Mouse (Mus musculus): ENCODE results near the gene Hist1h2bk.
A peak's percentile ranks its signal among the peaks of the same experiment; 100 is the strongest.
"Not testable (repeated sequence)": the region's sequence is repeated elsewhere in the genome, so short reads cannot be mapped to it uniquely, and the experiment has no call there.

Gene Hist1h2bk

GRCm38 (mm10) chr13:22041651-22042567 is 6.2 kb downstream of the Hist1h2bk start:
- DNase-seq: no peak

GRCm38 (mm10) chr13:22042568-22043502 is 7.2 kb downstream of the Hist1h2bk start, which contains the start of the genes Hist1h2ag and Hist1h2bj:
Hist1h2ag (minus strand) TSS chr13:22042944.
Hist1h2bj (plus strand) TSS chr13:22043214.
- DNase-seq: peak; percentile 87

GRCm38 (mm10) chr13:22043503-22044431 is 8.1 kb downstream of the Hist1h2bk start:
- no peak for DNase-seq

DNA sequence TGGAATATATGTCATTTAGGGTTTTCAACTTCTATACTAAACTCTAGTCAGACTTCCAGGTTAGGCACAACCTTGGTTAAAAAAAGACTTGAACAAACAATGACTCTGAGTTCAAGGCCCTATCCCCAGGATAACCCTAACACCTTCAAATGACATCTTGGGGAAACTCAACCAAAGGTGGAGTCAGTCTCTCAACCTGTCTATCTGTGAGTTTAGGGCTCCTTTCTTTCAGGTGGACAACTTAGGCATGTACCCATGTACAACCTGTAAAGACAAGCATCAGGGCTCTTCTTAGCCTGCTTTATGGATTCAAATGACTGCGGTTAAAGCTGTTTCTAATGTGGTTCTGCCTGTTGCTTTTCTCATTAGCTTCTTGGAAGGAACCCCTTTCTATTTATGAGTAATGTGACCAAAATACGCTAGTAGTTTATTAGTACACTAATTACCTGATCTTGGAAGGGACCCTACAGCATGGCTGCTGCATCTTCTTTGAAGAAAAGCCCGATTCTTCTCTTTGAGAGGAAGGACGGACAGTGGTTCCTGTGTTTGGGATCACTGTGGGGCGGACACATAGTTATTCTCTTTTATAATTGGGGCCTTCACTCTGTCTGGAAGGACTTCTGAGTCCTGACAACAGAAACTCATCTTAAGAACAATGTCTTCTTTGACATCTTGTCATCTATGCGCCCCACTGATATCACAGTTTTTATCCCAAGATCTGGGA is 8.9 kb downstream of the Hist1h2bk start:
- DNase-seq: no peak

GRCm38 (mm10) chr13:22045311-22045710 is 9.6 kb downstream of the Hist1h2bk start:
- DNase-seq: no peak

DNA sequence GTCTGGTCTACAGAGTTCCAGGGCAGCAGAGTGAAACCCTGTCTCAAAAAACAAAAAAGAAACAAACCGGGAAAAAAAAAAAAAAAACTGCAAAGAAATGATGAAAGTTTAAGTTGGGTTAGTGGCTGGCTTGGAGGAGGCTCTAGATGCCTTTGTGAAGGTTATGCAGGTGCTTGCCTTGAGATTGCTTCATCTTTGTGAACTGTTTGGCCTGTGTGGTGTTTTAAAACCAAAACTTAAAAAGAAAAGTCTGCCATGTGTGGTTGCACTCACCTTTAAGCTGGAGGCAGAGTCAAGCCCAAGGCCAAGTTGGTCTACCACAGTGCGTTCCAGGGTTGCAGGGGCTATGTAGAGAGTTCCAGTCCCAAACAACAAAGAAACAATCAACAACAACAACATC is 13.4 kb downstream of the Hist1h2bk start:
- no peak for DNase-seq

DNA sequence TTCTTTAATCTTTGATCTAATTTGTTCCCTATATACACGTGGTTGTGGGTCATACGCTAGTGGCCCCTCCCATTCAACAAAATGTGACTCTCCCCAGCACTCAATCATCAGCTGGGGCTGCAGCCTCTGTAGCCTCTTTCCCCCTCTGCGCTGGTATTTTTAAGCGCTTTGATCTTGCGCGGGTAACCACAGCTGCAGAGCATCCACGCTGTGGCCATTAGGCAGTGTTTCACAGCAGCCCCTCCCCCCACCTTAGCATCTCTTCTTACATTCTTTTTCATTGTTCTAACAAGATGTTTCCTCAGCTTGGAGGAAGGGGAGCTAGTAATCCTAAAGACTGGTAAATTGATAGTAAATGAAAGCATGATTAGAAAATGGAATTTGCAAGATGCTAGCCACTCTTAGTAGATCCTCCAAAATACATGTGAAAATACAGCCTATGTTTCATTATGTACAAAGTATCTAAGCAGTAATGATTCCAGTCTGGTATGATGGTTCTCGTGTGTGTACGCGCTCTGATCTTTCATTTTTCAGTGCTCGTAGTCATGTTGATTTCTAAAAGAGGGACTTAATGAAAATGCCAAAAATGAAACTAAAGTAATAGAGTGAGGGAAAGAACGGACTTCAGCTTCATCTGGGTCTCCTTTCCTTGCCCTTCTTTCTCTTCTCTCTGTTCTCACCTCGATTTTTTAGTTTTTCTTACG is 14.2 kb downstream of the Hist1h2bk start:
- peak; percentile 22 for DNase-seq

DNA sequence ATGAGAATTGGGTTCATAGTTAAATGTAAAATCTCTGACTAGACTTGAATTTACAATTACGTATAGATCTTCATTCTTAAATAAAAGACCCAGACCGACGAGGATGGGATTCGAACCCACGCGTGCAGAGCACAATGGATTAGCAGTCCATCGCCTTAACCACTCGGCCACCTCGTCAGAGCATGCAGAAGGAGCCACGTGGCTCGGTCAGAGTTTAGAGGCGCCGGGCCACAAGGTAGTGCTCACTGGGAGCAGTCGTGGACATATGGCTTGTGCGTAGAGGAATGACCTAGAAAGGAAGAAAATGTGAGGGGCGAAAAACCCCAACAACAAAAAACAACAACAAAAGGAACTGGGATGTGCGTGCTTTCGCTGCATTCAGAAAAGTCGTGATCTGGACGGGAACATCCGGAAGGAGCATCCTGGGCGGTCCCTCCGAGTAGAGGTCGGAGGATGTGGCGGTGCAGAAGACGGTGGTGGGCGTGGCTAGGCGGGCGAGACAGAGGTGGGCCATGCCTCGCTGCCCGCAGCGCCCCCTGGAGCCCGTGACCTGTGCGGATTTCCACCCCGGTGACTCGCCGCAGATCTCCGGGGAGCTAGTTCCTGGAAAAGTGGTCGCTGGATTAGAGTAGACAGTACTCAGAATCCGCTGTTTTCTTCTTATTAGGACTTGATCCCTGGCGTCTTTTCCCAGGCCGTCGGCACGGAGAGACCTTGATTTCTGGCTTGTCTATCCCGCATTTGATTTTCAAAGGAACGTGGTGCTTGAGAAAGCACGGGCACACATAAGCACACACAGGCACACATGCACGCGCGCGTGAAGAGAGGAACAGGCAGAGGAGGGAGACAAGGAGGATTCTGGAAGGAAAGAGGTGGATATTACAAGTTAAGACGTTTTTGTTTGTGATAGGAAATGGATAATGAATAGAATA is 15.2 kb downstream of the Hist1h2bk start:
- DNase-seq: peak; percentile 92

DNA sequence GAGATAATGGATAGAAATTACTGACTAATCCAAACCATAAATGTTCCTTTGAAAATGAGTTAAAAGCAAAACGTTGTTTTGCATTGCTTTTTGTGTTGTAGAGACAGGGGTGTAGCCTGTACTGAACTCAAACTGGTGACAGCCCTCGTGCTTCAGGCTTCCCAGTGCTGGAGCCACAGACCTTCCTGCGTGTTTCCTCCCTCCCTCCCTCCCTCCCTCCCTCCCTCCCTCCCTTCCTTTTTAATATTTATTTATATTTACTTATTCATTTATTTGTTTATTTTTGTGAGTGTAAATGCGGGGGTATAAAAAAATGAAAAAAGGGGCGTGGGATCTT is 15.8 kb downstream of the Hist1h2bk start:
- DNase-seq: no peak

DNA sequence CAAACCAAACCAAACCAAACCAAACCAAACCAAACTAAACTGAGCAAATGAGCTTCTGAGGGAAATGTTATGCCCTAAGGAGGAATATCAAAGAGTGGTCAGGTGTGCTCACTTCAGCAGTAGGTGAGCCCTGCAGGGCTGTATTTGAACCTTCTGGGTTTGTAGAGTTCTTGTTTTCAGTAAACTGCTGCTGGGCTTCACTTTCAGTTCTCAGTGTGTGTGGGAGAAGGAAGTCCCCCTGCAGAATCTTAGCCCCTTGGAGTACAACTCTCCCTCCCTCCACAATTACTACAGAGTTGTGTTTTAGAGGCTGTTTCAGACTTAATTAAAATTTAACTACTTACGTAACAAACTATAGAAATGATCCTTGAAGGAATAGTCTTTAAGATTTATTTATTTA is 18.1 kb downstream of the Hist1h2bk start:
- DNase-seq: no peak

- DNase-seq: no peak
Measured at GRCm38 (mm10) chr13:22061422-22061821, 25.8 kb downstream of the Hist1h2bk start.

DNA sequence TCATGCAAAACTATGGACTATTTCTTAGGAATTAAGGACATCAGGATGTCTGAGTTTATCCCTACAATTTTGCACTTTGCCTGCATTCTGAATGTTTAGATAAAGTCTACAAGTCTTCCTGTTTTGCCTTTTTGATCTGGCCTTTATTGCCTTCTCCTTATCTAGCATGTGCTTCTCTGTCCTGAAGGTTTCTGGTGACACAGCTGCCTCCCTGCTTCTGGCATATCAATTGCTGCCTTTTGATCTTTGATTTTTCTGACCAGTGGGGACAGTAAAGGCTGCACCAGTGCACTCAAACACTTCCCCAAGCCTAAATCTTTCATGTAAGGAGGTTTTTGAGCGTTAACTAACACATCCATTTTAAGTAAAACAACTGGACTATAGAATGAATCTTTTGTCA is 27.8 kb downstream of the Hist1h2bk start:
- no peak for DNase-seq

DNA sequence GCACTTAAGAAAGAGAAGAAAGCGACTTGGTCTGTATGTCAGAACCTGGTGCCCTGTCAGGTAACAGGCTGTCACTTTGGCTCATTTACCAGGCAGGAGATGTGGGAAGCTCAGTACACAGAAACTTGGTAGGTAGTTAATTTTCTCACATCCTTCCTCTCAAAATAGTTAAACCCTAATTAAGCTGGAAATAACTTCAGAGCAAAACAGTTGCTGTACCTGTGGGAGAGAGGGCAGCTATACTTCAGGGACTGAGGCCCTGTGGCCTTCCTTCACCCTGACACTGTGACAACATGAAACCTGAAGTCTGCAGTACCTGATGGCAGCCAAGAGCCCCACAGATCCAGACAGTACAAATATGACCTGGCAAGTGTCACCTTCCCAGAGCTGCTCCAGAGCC is 48.5 kb downstream of the Hist1h2bk start, which contains the start of gene Vmn1r188:
Gene Vmn1r188, plus strand, starts transcription at position 301 of the 400 bp plus-strand sequence.
- not testable (repeated sequence) for DNase-seq
